Mouse (Mus musculus) kidney, embryonic 16.5 days (tissue): ENCODE results near the gene Mia3. TPM values are rescaled to one million over a fixed set of nuclear protein-coding genes. Genes with fewer than 3 reads are reported as not detected.

ENCODE experiments used
- ATAC-seq: fragments of 200-750 bp; cut with Nextera tagmentation; 2 replicates; pipeline ENCODE4 v1.8.0; 2017; ENCODE audit warnings: moderate TSS enrichment; ENCODE audit not compliant: low FRiP score, low TSS enrichment
- H3K27ac ChIP-seq: fragments of 300-500 bp; sonication (generic); 2 replicates; pipeline ENCODE4 v1.5.1; 2014; ENCODE audit warnings: low read length
- H3K27me3 ChIP-seq: fragments of 300-500 bp; sonication (generic); 2 replicates; pipeline ENCODE4 v1.6.1; 2014; ENCODE audit warnings: low read length, control low read depth, mixed read lengths; ENCODE audit not compliant: insufficient read depth
- H3K36me3 ChIP-seq: fragments of 300-500 bp; sonication (generic); 2 replicates; pipeline ENCODE4 v1.6.1; 2014; ENCODE audit warnings: low read length, control low read depth, mixed read lengths; ENCODE audit not compliant: insufficient read depth
- H3K4me1 ChIP-seq: fragments of 300-500 bp; sonication (generic); 2 replicates; pipeline ENCODE4 v1.6.1; 2014; ENCODE audit warnings: low read length, control low read depth, mixed read lengths; ENCODE audit not compliant: insufficient read depth
- H3K4me2 ChIP-seq: fragments of 300-500 bp; sonication (generic); replicated peaks from 2 replicates; pipeline ENCODE4 v1.6.1; 2014; ENCODE audit warnings: low read depth, low read length
- H3K4me3 ChIP-seq: fragments of 300-500 bp; sonication (generic); 2 replicates; pipeline ENCODE4 v1.5.1; 2014; ENCODE audit warnings: mild to moderate bottlenecking, low read length
- H3K9ac ChIP-seq: fragments of 300-500 bp; sonication (generic); replicated peaks from 2 replicates; pipeline ENCODE4 v1.6.1; 2014; ENCODE audit warnings: low read length
- H3K9me3 ChIP-seq: fragments of 300-500 bp; sonication (generic); 2 replicates; pipeline ENCODE4 v1.6.1; 2016; ENCODE audit warnings: low read length, control low read depth
- WGBS: fragments of 180-500 bp; shearing (Covaris S2); extraction: QIAGEN DNeasy Blood & Tissue Kit; methylation state at CpG from one replicate; pipeline ENCODE4 v1.1.7; 2014; 5-methylcytosine and 5-hydroxymethylcytosine counted together
- polyA plus RNA-seq: library from polyadenylated mRNA; unstranded; fragments of >200 nt; fragmentation: Nextera tagmentation; extraction: Ambion mirVana; gene quantifications from 2 replicates; pipeline ENCODE4 v1.2.1, GENCODE M21; 2015

Gene Mia3
- polyA plus RNA-seq, 1 experiment from 2014 or later = 94.8 TPM

- H3K4me3 ChIP-seq = no peak overlapping the region
- no peak overlapping the region for H3K4me2 ChIP-seq
- 82% methylated on average over 10 of the region's 10 CpGs for WGBS
- no peaks in the 10 kb centered on the region for H3K36me3 ChIP-seq
- H3K4me1 ChIP-seq = no peaks in the 10 kb centered on the region
- H3K27me3 ChIP-seq = no peaks in the 10 kb centered on the region
- no peak for ATAC-seq
- H3K9me3 ChIP-seq = peaks cover 9% of the 10 kb centered on the region
- no peak overlapping the region for H3K9ac ChIP-seq
- H3K27ac ChIP-seq = no peak overlapping the region
Observed at GRCm38 (mm10) chr1:183378321-183378941, 9.1 kb upstream of the Mia3 start.

GRCm38 (mm10) chr1:183377045-183377444 is 7.7 kb upstream of the Mia3 start:
- H3K4me1 ChIP-seq = no peaks in the 10 kb centered on the region
- H3K9ac ChIP-seq = no peak overlapping the region
- H3K27ac ChIP-seq = no peak overlapping the region
- H3K9me3 ChIP-seq = peaks cover 5% of the 10 kb centered on the region
- H3K4me2 ChIP-seq = no peak overlapping the region
- ATAC-seq = no peak
- no peaks in the 10 kb centered on the region for H3K36me3 ChIP-seq
- 75% methylated on average over 4 of the region's 4 CpGs for WGBS
- H3K4me3 ChIP-seq = no peak overlapping the region
- no peaks in the 10 kb centered on the region for H3K27me3 ChIP-seq

DNA sequence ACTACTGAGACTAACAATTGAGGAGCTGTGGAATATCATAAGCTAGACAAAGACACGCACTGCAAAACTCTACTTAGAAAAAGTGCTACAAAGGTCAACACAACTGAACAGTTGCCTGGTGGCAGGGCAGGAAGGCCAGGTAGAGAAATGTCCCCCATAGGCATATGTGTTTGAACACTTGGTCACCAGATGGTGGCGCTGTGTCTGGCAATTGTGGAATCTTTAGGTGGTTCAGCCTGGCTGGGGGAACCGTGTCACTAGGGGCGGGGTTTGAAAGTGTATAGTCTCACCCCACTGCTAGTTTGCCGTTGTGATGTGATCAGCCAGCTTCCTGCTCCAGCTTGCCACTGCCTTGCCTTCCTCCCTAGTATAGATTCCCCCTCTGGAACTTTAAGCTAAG is 5.4 kb upstream of the Mia3 start:
- Histone ChIP-seq H3K9ac (no peak overlapping the region), H3K36me3 (no peaks in the 10 kb centered on the region), H3K9me3 (peaks cover 5% of the 10 kb centered on the region), H3K27me3 (no peaks in the 10 kb centered on the region), H3K4me3 (no peak overlapping the region), H3K27ac (no peak overlapping the region), H3K4me1 (peaks cover 5% of the 10 kb centered on the region; the same call in 1 of the 2 replicates), H3K4me2 (no peak overlapping the region)
- no peak for ATAC-seq
- 80% methylated on average over 5 of the region's 5 CpGs for WGBS

DNA sequence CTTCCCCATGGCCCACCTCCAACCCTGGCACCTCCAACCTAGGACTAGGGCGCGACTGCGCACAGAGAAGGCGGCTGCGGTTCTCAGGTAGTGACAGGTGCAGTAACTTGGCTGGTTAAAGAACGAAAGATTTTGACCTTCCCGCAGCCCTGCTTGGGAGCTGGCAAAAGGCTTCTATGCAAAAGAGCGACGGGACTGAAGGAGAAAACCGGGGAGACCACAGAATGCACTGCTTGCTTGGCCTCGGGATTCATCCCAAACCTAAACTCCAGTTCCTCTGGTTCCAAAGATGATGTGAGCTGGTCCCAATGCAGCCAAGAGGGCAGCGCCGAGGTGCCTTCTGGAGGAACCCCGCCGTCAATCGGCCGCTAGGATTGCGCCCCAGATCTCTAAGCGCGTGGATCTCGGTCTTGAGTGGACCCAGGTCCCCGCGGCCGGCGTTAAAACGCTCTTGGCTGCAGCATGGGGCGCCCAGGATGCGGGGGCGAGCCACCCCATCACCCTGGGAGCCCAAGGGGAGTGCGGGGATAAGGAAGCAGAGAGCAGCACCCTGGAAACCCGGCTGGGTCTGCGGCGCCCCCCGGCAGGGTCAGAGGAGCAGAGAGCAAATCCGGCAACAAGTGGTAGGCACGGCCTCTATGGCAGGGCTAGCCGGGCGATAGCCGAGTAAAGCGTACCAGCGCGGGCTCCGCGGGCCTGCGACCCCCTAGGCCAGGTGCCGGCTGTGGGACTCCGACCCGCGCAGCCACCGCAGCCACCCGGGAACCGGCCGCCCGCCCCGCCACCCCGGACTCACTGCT is 552 bp downstream of the Mia3 start:
- Histone ChIP-seq H3K4me1 (peaks cover 16% of the 10 kb centered on the region), H3K27ac (peak overlapping the region; percentile 72; the same call in 1 of the 2 replicates), H3K9ac (peak overlapping the region; percentile 84), H3K4me2 (peak overlapping the region; percentile 74), H3K9me3 (no peaks in the 10 kb centered on the region), H3K4me3 (peak overlapping the region; percentile 64), H3K27me3 (no peaks in the 10 kb centered on the region), H3K36me3 (peaks cover 18% of the 10 kb centered on the region)
- peak; percentile 83 for ATAC-seq
- WGBS = 1% methylated on average over 54 of the region's 56 CpGs

DNA sequence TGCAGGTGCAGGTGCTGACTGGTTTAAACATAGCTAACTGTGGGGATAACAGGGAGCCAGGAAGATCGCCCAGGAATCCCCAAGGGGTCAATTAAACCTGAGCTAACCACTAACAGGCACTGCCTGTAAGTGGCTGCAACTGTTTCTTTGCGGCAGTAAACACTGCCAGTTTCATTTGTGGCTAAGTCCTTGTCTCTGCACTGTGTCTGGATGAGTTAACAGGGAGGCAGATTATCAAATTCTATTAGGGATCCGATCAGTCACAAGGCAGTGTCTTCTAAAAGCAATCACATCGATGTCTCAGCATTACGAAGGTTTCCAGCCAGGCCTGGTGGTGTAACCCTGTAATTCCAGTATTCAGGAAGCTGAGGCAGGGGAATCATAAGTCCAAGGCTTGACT is 3.0 kb downstream of the Mia3 start:
- no peak overlapping the region for H3K9ac ChIP-seq
- no peaks in the 10 kb centered on the region for H3K9me3 ChIP-seq
- no peak overlapping the region for H3K27ac ChIP-seq
- WGBS = 89% methylated on average over 5 of the region's 5 CpGs
- H3K36me3 ChIP-seq = peaks cover 34% of the 10 kb centered on the region
- H3K27me3 ChIP-seq = no peaks in the 10 kb centered on the region
- H3K4me2 ChIP-seq = no peak overlapping the region
- H3K4me1 ChIP-seq = peaks cover 16% of the 10 kb centered on the region
- ATAC-seq = no peak
- no peak overlapping the region for H3K4me3 ChIP-seq

DNA sequence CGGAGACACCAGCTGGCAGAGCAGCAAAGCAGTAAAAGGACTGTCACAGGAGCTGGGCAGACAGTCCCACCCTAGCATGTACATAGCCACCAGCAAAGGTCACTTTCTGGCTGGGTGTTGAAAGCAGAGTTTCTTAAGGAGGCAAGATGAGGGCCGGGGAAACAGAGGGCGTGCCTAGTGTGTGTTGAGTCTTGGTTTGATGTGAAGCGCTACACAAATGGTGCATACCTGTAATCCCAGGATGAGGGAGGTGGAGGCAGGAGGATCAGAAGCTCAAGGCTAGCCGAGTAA is 5.8 kb downstream of the Mia3 start:
- Histone ChIP-seq H3K9ac (no peak overlapping the region), H3K9me3 (no peaks in the 10 kb centered on the region), H3K27me3 (no peaks in the 10 kb centered on the region), H3K4me1 (peaks cover 9% of the 10 kb centered on the region), H3K4me3 (no peak overlapping the region), H3K27ac (no peak overlapping the region), H3K4me2 (no peak overlapping the region), H3K36me3 (peaks cover 43% of the 10 kb centered on the region)
- no peak for ATAC-seq
- WGBS = 90% methylated on average over 5 of the region's 5 CpGs

DNA sequence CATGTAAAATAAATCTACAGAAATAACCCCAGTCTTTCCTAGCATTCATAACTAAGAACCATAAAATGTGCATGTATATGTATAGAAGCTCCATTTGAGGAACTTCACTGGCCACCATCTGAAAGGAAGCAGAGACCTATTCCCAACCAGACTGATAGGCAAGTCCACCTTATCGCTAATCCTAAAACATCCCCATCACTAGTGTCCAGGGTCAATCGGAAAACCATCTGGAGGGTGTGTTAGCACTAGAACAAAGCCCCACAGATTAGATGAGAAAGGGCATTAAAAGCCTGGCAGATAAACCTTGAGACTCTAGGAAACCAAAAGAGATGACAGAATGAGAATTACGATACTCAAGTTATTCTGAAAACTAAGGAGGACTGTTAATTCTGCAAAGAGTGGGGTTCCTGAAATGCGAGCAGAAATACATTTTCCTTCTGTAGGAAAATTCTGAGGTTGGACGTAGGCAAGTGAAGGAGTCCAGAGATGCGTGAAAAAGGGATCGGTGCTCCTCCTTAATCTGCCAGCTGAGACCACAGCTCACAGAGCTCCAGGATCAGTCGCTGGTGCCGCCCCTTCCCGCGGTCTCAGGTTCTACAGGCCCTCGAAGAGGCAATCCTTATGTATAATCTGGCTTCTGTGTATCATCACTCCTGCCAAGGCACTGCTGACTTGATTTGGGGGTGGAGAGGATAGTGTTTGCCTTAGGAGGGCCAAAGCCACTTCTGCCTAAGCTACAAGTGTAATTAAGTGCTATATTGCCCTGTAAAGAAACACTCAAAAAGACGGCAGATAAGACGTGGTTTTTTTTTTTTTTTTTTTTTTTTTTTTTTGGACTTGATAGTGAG is 6.4 kb downstream of the Mia3 start:
- Histone ChIP-seq H3K9me3 (no peaks in the 10 kb centered on the region), H3K4me3 (no peak overlapping the region), H3K4me1 (peaks cover 3% of the 10 kb centered on the region), H3K27me3 (no peaks in the 10 kb centered on the region), H3K4me2 (no peak overlapping the region), H3K27ac (no peak overlapping the region), H3K36me3 (peaks cover 45% of the 10 kb centered on the region), H3K9ac (no peak overlapping the region)
- ATAC-seq = no peak
- 84% methylated on average over 14 of the region's 14 CpGs for WGBS

DNA sequence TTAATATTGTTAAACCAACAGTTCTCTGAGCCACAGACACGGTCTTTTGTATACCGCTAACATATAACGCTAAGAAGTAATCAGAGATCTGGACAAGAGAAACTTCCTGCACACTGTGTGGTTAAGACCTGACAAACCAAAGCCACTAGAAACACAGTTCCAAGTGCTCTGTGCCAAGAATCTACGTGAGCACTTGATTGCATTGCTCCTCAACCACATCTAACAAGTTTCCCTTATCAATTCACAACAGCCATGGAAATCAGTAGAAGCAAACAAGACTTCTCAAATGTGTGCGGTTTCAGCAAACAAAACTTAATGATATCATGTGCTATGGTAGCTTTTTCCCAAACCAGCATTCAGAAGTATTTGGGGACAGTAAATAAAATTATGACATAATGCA is 7.1 kb downstream of the Mia3 start:
- no peaks in the 10 kb centered on the region for H3K4me1 ChIP-seq
- no peak overlapping the region for H3K4me2 ChIP-seq
- no peak overlapping the region for H3K4me3 ChIP-seq
- H3K9ac ChIP-seq = no peak overlapping the region
- H3K9me3 ChIP-seq = no peaks in the 10 kb centered on the region
- no peak for ATAC-seq
- H3K27ac ChIP-seq = no peak overlapping the region
- H3K27me3 ChIP-seq = no peaks in the 10 kb centered on the region
- WGBS = 88% methylated on average over 5 of the region's 5 CpGs
- H3K36me3 ChIP-seq = peaks cover 52% of the 10 kb centered on the region

GRCm38 (mm10) chr1:183358901-183359300 is 10.5 kb downstream of the Mia3 start:
- no peak overlapping the region for H3K4me2 ChIP-seq
- no peaks in the 10 kb centered on the region for H3K27me3 ChIP-seq
- peaks cover 61% of the 10 kb centered on the region for H3K36me3 ChIP-seq
- no peak for ATAC-seq
- H3K4me1 ChIP-seq = no peaks in the 10 kb centered on the region
- H3K9ac ChIP-seq = no peak overlapping the region
- H3K9me3 ChIP-seq = no peaks in the 10 kb centered on the region
- whole genome bisulfite sequencing = 87% methylated on average over 3 of the region's 3 CpGs
- H3K4me3 ChIP-seq = no peak overlapping the region
- H3K27ac ChIP-seq = no peak overlapping the region

- Histone ChIP-seq H3K36me3 (peaks cover 37% of the 10 kb centered on the region), H3K27me3 (no peaks in the 10 kb centered on the region), H3K9ac (no peak overlapping the region), H3K9me3 (no peaks in the 10 kb centered on the region), H3K27ac (no peak overlapping the region), H3K4me2 (no peak overlapping the region), H3K4me3 (no peak overlapping the region), H3K4me1 (peaks cover 6% of the 10 kb centered on the region)
- ATAC-seq = no peak
- 22% methylated on average over 6 of the region's 6 CpGs for WGBS
Observed at GRCm38 (mm10) chr1:183349840-183350239, 19.5 kb downstream of the Mia3 start.
